Mouse (Mus musculus) heart, adult 2 months (tissue): ENCODE results near the gene Grin3a.

ENCODE experiments used
- CTCF ChIP-seq: fragments of 200-600 bp; IDR thresholded peaks from 2 replicates; pipeline ENCODE4 v1.8.1; 2022; ENCODE audit warnings: antibody characterized with exemption, mild to moderate bottlenecking, moderate library complexity
- EP300 ChIP-seq: fragments of 200-500 bp; IDR thresholded peaks from 2 replicates; pipeline ENCODE4 v1.6.1; 2011; ENCODE audit warnings: low read depth, low read length, control low read depth; ENCODE audit not compliant: insufficient read depth
- POLR2A ChIP-seq: fragments of 200-500 bp; IDR thresholded peaks from 2 replicates; pipeline ENCODE4 v1.6.1; 2011; ENCODE audit warnings: mild to moderate bottlenecking, low read depth, low read length, control low read depth; ENCODE audit not compliant: insufficient read depth

DNA sequence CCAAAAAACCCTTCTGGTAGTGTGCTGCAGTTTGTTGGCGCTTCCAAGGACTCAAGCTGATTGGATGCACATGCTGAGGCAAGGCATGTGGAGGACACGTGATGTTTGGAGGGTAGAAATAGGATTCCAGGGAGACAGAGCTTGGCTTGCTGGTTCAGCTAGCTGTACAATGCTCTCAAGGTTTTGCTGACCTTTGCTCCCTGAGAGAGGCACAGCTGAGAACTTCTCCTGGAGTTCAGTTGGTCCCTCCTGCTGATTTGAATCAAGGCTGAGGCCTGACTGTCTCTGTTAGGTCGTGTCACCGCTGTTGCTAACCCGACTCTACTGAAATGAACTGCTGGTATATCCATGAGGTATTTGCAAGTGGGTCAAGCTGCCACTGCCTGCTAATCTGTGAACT lies 216.6 kb downstream of the Grin3a start:
- TF ChIP-seq CTCF: no peak
- no peak for TF ChIP-seq POLR2A
- TF ChIP-seq EP300: no peak
